Mouse (Mus musculus): ENCODE measurements around the gene Ssc5d.

DNA sequence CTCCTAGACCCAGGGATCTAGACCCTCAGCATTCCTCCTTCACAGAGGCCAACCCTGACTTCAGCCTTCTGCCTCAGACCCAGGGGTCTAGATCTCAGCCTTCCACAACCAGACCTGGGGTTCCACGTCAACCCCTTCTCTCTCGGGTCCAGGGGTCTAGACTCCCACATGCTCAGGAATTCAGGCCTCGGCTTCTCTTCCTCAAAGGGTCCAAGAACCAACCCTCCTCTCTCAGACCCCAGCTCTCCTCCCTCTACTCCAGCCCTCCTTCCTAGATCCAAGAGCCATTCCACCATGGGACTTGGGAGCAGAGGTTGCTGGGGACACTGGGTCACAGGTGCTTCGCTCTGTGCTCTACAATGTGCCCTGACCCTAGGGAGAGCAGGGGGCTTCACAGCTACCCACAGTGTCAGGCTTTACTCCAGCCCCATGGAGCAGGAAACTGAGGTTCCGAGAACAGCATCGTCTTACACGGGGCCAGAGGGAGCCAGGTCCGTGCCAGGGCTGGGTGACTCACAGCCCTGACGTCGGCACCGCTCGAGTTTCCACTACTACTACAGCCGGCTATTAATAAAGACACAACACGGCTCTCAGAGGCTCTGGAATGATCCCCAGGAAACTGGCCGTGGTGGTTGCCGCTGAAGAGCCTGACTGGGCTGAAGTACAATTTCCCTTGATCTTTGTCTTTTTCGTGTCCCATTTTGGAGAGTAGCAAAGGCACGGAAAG, 46.9 kb downstream of the Ssc5d start:
- TF ChIP-seq CTCF (conservative IDR thresholded peaks at IDR 0.05; ENCODE audit: low read length): no peak
- no peak for TF ChIP-seq NANOG (IDR thresholded peaks at IDR 0.05; ENCODE audit: borderline replicate concordance, low read length)
